Mouse (Mus musculus): ENCODE results near the gene Aatf.

DNA sequence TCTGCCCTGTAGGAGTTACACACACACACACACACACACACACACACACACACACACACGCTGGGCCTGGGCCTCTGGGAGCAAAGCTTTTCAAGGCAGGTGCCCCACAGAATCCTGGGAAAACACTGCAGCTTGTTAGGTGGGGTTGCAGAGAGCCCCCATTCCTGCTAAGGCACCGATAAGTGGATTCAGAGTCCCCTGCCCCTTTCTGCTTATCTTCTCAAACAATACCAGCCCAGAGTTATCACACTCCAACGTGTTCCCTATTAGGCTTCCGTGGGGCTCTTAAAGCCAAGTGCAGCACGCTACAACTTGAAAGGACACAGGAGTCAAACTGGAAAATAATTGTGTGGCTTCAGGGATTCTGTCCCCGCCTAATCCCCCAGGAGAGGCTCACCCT, 100.2 kb downstream of the Aatf start:
- TF ChIP-seq CTCF (IDR thresholded peaks at IDR 0.05; ENCODE audit: extremely low read depth, insufficient read depth, low read length) (no peak), POLR2A (IDR thresholded peaks at IDR 0.05; ENCODE audit: extremely low read depth, insufficient read depth, low read length) (no peak)
